Mouse (Mus musculus): Measurements from ENCODE around the gene Uchl5. TPM values are rescaled to one million over a fixed set of nuclear protein-coding genes. Genes with fewer than 3 reads are reported as not detected.

Uchl5 gene
- polyA plus RNA-seq (2012; rRNA removed) = 2.8 and 4.7 TPM in 2 replicates

DNA sequence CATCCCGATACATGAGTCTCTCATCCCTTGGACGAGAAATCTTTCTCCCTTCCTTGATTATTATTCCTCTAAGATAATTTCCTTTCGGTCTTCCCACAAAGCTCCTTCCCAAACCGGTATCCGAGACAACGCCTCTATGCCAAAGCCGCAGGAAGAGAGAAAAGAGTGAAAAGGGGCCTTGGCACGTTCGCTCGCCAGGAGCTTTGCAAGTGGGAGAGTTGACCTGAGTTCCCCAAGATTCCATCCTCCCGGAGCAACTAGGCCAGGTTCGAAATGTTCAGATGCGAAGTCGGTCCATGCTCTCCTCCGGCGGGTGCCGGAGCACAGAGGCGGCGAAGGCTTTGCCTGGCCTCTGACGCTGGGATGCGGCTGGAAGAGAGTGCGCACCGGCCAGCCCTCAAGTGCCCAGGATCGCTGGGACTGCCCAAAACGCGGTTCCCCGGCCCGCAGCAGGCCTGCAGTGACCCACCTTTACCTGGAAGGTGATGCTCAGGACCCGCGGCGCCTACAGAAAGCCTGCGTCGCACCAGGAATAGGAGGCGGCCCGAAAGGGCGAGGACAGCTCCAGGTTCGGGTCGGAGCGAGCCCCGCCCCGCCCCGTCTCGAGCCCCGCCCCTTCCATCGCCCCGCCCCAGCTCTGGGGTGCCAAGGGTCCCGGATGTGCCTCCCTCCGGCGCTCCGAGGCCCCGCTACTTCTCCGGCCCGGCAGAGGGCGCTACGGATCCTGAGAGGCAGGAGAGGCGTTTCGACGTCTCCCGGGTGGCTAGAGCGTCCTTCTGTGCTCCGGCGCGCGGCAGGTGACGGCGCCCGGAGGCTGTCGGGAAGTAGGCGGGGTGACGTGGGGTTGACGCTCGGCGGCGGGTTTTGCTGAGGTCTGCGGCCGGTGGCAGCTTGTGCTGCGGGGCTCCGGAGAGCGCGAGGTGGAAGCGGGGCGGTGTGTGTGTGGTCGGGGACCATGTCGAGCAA is at the start of gene Uchl5, which contains the start of gene Trove2:
Gene Uchl5, plus strand, starts transcription at position 827 of the 966 bp plus-strand sequence.
Gene Trove2, minus strand, starts transcription at position 623 of the 966 bp plus-strand sequence.
- Histone ChIP-seq H3K4me3 (ENCODE audit: insufficient read depth, low read depth, low read length) (peak within 1 kb of the TSS; percentile 91), H3K36me3 (ENCODE audit: control insufficient read depth, insufficient read depth, low read length) (no peaks in the 10 kb centered on the region), H3K4me1 (ENCODE audit: control insufficient read depth, insufficient read depth, low read length) (no peaks in the 10 kb centered on the region), H3K27ac (ENCODE audit: insufficient read depth, low read depth, low read length) (peak within 1 kb of the TSS; percentile 40), H3K27me3 (replicated peaks; ENCODE audit: control insufficient read depth, insufficient read depth, low read length) (no peaks in the 10 kb centered on the region)
- WGBS = under 1% methylated on average over 84 of the region's 84 CpGs
- TF ChIP-seq CTCF (conservative IDR thresholded peaks at IDR 0.05; ENCODE audit: insufficient read depth, insufficient read length, low read depth, low read length) (peak; percentile 82), POLR2A (IDR thresholded peaks at IDR 0.05; ENCODE audit: low read depth, low read length) (peak; percentile 9)
- peak; percentile 98 for DNase-seq

DNA sequence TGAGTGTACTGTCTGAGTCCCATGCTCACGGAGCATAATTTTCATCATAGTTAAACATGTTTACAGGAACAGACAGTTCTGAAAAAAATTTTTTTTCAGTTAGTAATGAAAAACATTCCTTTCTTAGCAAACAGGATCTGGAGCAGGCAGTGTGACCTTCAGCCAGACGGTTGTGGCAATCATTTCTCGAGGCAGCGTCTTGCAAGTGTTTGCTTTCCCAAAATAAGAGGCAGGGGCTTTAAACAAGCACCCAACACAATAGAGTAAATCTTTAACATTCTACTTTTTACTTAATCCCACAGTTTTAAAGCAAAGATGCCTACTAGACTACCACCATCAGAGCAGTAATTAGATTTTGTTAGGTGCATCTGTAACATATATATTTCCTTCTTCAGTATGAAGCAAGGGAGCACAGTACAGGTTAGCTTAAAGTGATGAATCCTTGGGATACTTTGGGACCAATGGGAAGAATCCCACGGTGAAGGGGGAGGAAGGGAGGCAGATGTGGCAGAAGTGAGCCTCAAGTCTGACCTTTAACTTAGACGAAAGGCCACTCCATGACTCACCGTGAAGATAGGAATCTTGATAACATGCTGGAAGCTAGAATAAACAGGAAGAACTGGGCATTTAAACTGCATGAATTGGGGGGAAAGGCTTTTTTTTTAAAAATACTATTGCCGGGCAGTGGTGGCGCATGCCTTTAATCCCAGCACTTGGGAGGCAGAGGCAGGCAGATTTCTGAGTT is 49.2 kb upstream of the Uchl5 start:
- Histone ChIP-seq H3K27ac (ENCODE audit: insufficient read depth, low read depth, low read length) (no peak overlapping the region), H3K36me3 (ENCODE audit: control insufficient read depth, insufficient read depth, low read length) (no peaks in the 10 kb centered on the region), H3K27me3 (replicated peaks; ENCODE audit: control insufficient read depth, insufficient read depth, low read length) (no peaks in the 10 kb centered on the region; the same call in 1 of the 2 replicates), H3K4me3 (ENCODE audit: insufficient read depth, low read depth, low read length) (no peak overlapping the region), H3K4me1 (ENCODE audit: control insufficient read depth, insufficient read depth, low read length) (no peaks in the 10 kb centered on the region)
- no peak for TF ChIP-seq POLR2A (IDR thresholded peaks at IDR 0.05; ENCODE audit: low read depth, low read length)
- TF ChIP-seq CTCF (conservative IDR thresholded peaks at IDR 0.05; ENCODE audit: insufficient read depth, insufficient read length, low read depth, low read length) = no peak
- DNase-seq = no peak
- WGBS = 52% methylated on average over 9 of the region's 9 CpGs

- Histone ChIP-seq H3K27me3 (replicated peaks; ENCODE audit: control insufficient read depth, insufficient read depth, low read length) (no peaks in the 10 kb centered on the region), H3K36me3 (ENCODE audit: control insufficient read depth, insufficient read depth, low read length) (no peaks in the 10 kb centered on the region), H3K4me3 (ENCODE audit: insufficient read depth, low read depth, low read length) (no peak overlapping the region), H3K4me1 (ENCODE audit: control insufficient read depth, insufficient read depth, low read length) (no peaks in the 10 kb centered on the region), H3K27ac (ENCODE audit: insufficient read depth, low read depth, low read length) (no peak overlapping the region)
- TF ChIP-seq CTCF (conservative IDR thresholded peaks at IDR 0.05; ENCODE audit: insufficient read depth, insufficient read length, low read depth, low read length) (peak; percentile 46), POLR2A (IDR thresholded peaks at IDR 0.05; ENCODE audit: low read depth, low read length) (no peak)
- WGBS = 80% methylated on average over 2 of the region's 2 CpGs
- peak; percentile 28 for DNase-seq
Observed at GRCm38 (mm10) chr1:143730899-143731298, 46.2 kb upstream of the Uchl5 start.

DNA sequence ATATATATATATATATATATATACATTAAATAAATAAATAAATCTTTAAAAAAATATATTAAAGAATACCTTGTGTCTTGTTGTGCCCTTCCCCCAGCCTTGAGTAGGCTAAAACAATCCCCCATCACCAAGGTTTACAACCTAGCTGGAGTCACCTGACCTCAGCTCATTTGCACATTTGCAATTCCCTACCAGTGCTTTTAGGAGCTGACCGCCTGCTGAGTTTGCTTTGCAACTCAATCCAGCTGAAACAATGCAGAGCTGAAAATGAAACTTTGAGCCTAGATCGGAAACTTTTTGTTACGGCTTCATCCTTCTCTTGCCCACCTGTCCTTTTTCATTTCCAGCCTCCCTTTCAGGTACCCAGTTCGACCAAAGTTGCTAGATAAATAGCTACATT is 45.4 kb upstream of the Uchl5 start:
- 33% methylated on average over 4 of the region's 4 CpGs for WGBS
- H3K4me1 ChIP-seq (ENCODE audit: control insufficient read depth, insufficient read depth, low read length) = no peaks in the 10 kb centered on the region
- H3K4me3 ChIP-seq (ENCODE audit: insufficient read depth, low read depth, low read length) = no peak overlapping the region
- H3K27me3 ChIP-seq (replicated peaks; ENCODE audit: control insufficient read depth, insufficient read depth, low read length) = no peaks in the 10 kb centered on the region
- DNase-seq = no peak
- H3K36me3 ChIP-seq (ENCODE audit: control insufficient read depth, insufficient read depth, low read length) = no peaks in the 10 kb centered on the region
- no peak overlapping the region for H3K27ac ChIP-seq (ENCODE audit: insufficient read depth, low read depth, low read length)
- no peak for TF ChIP-seq POLR2A (IDR thresholded peaks at IDR 0.05; ENCODE audit: low read depth, low read length)
- TF ChIP-seq CTCF (conservative IDR thresholded peaks at IDR 0.05; ENCODE audit: insufficient read depth, insufficient read length, low read depth, low read length) = no peak

GRCm38 (mm10) chr1:143733914-143734410 is 43.1 kb upstream of the Uchl5 start:
- no peaks in the 10 kb centered on the region; the same call in 1 of the 2 replicates for H3K4me1 ChIP-seq (ENCODE audit: control insufficient read depth, insufficient read depth, low read length)
- H3K27me3 ChIP-seq (replicated peaks; ENCODE audit: control insufficient read depth, insufficient read depth, low read length) = no peaks in the 10 kb centered on the region
- H3K36me3 ChIP-seq (ENCODE audit: control insufficient read depth, insufficient read depth, low read length) = no peaks in the 10 kb centered on the region
- H3K27ac ChIP-seq (ENCODE audit: insufficient read depth, low read depth, low read length) = no peak overlapping the region
- TF ChIP-seq CTCF (conservative IDR thresholded peaks at IDR 0.05; ENCODE audit: insufficient read depth, insufficient read length, low read depth, low read length) = no peak
- TF ChIP-seq POLR2A (IDR thresholded peaks at IDR 0.05; ENCODE audit: low read depth, low read length) = no peak
- no peak overlapping the region for H3K4me3 ChIP-seq (ENCODE audit: insufficient read depth, low read depth, low read length)
- WGBS = 82% methylated on average over 5 of the region's 5 CpGs
- no peak for DNase-seq

GRCm38 (mm10) chr1:143738811-143739210 is 38.3 kb upstream of the Uchl5 start:
- DNase-seq = peak; percentile 4
- no peaks in the 10 kb centered on the region; the same call in 1 of the 2 replicates for H3K4me1 ChIP-seq (ENCODE audit: control insufficient read depth, insufficient read depth, low read length)
- H3K27me3 ChIP-seq (replicated peaks; ENCODE audit: control insufficient read depth, insufficient read depth, low read length) = no peaks in the 10 kb centered on the region
- TF ChIP-seq POLR2A (IDR thresholded peaks at IDR 0.05; ENCODE audit: low read depth, low read length) (no peak), CTCF (conservative IDR thresholded peaks at IDR 0.05; ENCODE audit: insufficient read depth, insufficient read length, low read depth, low read length) (no peak)
- peak overlapping the region; percentile 83 for H3K4me3 ChIP-seq (ENCODE audit: insufficient read depth, low read depth, low read length)
- no peaks in the 10 kb centered on the region for H3K36me3 ChIP-seq (ENCODE audit: control insufficient read depth, insufficient read depth, low read length)
- peak overlapping the region; percentile 24; the same call in 1 of the 2 replicates for H3K27ac ChIP-seq (ENCODE audit: insufficient read depth, low read depth, low read length)
- 13% methylated on average over 11 of the region's 11 CpGs for WGBS
